Mouse (Mus musculus) small intestine, adult 2 months (tissue): ENCODE measurements around the gene Hsdl2.

ENCODE experiments used
- CTCF ChIP-seq: fragments of 200-500 bp; IDR thresholded peaks from 2 replicates; pipeline ENCODE4 v1.5.1; 2012; ENCODE audit warnings: low read depth, mild to moderate bottlenecking, control low read depth, inconsistent platforms, low read length, moderate library complexity, mixed read lengths; ENCODE audit not compliant: insufficient replicate concordance, insufficient read length; ENCODE audit errors: extremely low read depth
- POLR2A ChIP-seq: fragments of 200-500 bp; IDR thresholded peaks from 2 replicates; pipeline ENCODE4 v1.6.1; 2012; ENCODE audit warnings: low read depth, mild to moderate bottlenecking, control low read depth, inconsistent platforms, low read length, moderate library complexity

DNA sequence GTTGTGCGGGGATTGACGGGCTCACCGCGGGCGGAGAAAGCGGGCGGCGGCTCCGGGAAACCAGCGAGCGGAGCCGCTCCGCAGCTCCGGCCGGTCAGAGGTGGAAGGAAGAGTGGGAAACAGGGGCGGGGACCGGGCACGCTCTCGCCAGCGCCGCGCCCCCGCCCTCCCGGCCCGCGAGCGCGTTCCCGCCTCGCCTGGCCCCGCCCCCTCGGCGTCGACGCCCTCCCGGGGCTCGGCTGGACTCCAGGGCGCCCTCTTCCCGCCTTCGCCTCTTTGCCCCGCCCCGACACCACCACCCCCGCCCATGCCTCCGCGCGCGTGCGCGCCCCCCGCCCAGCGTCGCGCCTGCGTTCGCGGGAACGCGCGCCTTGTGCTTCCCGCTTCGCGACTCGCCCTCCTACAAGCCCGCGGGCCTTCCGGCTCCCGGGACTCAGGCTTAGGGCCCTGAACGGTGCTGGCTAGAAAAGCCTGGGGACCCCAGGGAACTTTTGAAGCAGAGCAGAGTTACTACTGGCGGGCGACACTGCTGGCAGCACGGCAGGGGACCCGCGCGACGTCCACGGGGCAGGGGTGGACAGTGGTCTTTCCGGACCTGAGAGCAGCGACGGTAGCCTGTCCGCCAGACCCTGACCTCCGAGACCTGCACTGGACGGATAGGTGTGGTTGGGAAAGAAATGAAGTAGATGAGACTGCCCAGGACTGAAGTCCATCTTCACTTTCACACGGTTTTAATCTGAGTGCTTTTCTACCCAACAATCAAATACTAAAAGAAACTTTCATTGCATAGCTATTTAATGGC, 32.0 kb upstream of the Hsdl2 start, which contains the start of gene Ptbp3:
- TF ChIP-seq POLR2A = peak; percentile 82
- TF ChIP-seq CTCF = no peak
